Mouse (Mus musculus) ES-Bruce4 (cell line): ENCODE measurements around the gene 4921536K21Rik. TPM values are rescaled to one million over a fixed set of nuclear protein-coding genes. Genes with fewer than 3 reads are reported as not detected.

Experiments
- H3K27ac ChIP-seq: 2 replicates; pipeline ENCODE4 v1.5.1; 2012; ENCODE audit warnings: low read length, inconsistent platforms; ENCODE audit not compliant: insufficient read depth
- H3K27me3 ChIP-seq: 2 replicates; pipeline ENCODE4 v1.6.1; 2012; ENCODE audit warnings: mild to moderate bottlenecking, low read length, inconsistent platforms; ENCODE audit not compliant: control insufficient read depth, poor library complexity, insufficient read depth, severe bottlenecking
- H3K36me3 ChIP-seq: 2 replicates; pipeline ENCODE4 v1.6.1; 2012; ENCODE audit warnings: inconsistent platforms, mild to moderate bottlenecking, low read length, moderate library complexity; ENCODE audit not compliant: control insufficient read depth, poor library complexity, insufficient read depth, severe bottlenecking
- H3K4me1 ChIP-seq: one replicate; pipeline ENCODE4 v1.8.1; 2011; ENCODE audit warnings: low read length; ENCODE audit not compliant: control insufficient read depth, insufficient read depth
- H3K4me3 ChIP-seq: 2 replicates; pipeline ENCODE4 v1.5.1; 2011; ENCODE audit warnings: low read depth, mild to moderate bottlenecking, low read length
- H3K9ac ChIP-seq: 2 replicates; pipeline ENCODE4 v1.6.1; 2012; ENCODE audit warnings: low read depth, mild to moderate bottlenecking, inconsistent platforms; ENCODE audit not compliant: poor library complexity, severe bottlenecking
- H3K9me3 ChIP-seq: replicated peaks from 2 replicates; pipeline ENCODE4 v1.6.1; 2012; ENCODE audit warnings: mild to moderate bottlenecking, low read length, inconsistent platforms; ENCODE audit not compliant: control insufficient read depth, poor library complexity, insufficient read depth, severe bottlenecking
- CTCF ChIP-seq: IDR thresholded peaks from one replicate; pipeline ENCODE4 v1.8.1; 2011; ENCODE audit warnings: low read depth, low read length
- EP300 ChIP-seq: IDR thresholded peaks from 2 replicates; pipeline ENCODE4 v1.6.1; 2011; ENCODE audit warnings: low read depth, low read length; ENCODE audit not compliant: insufficient read depth
- POLR2A ChIP-seq: IDR thresholded peaks from one replicate; pipeline ENCODE4 v1.8.1; 2011; ENCODE audit warnings: low read length; ENCODE audit not compliant: insufficient read depth
- polyA plus RNA-seq: library from polyadenylated mRNA; stranded (reverse); fragments of >200 nt; gene quantifications from 2 replicates; pipeline ENCODE4 v1.2.4, GENCODE M21; 2011; ENCODE audit warnings: low read depth; ENCODE audit not compliant: missing spikeins, insufficient read depth, insufficient read length

The 4921536K21Rik gene
- polyA plus RNA-seq, 1 experiment: 0.72 TPM

GRCm38 (mm10) chr11:3905446-3905845 is 10.5 kb upstream of the 4921536K21Rik start:
- Histone ChIP-seq H3K36me3 (no peaks in the 10 kb centered on the region), H3K4me1 (peaks cover 5% of the 10 kb centered on the region), H3K9ac (no peak overlapping the region), H3K9me3 (no peaks in the 10 kb centered on the region), H3K27me3 (no peaks in the 10 kb centered on the region), H3K27ac (no peak overlapping the region), H3K4me3 (no peak overlapping the region)
- TF ChIP-seq CTCF (no peak), POLR2A (no peak), EP300 (no peak)

GRCm38 (mm10) chr11:3904673-3905072 is 9.8 kb upstream of the 4921536K21Rik start:
- H3K27me3 ChIP-seq: no peaks in the 10 kb centered on the region
- H3K4me3 ChIP-seq: no peak overlapping the region
- no peak overlapping the region for H3K27ac ChIP-seq
- H3K9me3 ChIP-seq: no peaks in the 10 kb centered on the region
- no peak for TF ChIP-seq POLR2A
- no peak for TF ChIP-seq EP300
- no peak for TF ChIP-seq CTCF
- no peaks in the 10 kb centered on the region for H3K36me3 ChIP-seq
- H3K9ac ChIP-seq: no peak overlapping the region
- H3K4me1 ChIP-seq: peaks cover 5% of the 10 kb centered on the region

GRCm38 (mm10) chr11:3903046-3903445 is 8.1 kb upstream of the 4921536K21Rik start:
- Histone ChIP-seq H3K9ac (no peak overlapping the region), H3K36me3 (0 out of 2 replicates have a peak, but pooled peaks cover 2% of the 10 kb centered on the region), H3K27ac (no peak overlapping the region), H3K27me3 (no peaks in the 10 kb centered on the region), H3K9me3 (no peaks in the 10 kb centered on the region), H3K4me3 (no peak overlapping the region), H3K4me1 (peaks cover 5% of the 10 kb centered on the region)
- TF ChIP-seq CTCF: no peak
- TF ChIP-seq POLR2A: no peak
- TF ChIP-seq EP300: no peak

- H3K4me1 ChIP-seq: peaks cover 5% of the 10 kb centered on the region
- H3K27ac ChIP-seq: no peak overlapping the region
- H3K9me3 ChIP-seq: no peaks in the 10 kb centered on the region
- no peak overlapping the region for H3K4me3 ChIP-seq
- TF ChIP-seq CTCF: no peak
- no peak for TF ChIP-seq POLR2A
- no peak for TF ChIP-seq EP300
- no peaks in the 10 kb centered on the region for H3K27me3 ChIP-seq
- no peak overlapping the region for H3K9ac ChIP-seq
- 0 out of 2 replicates have a peak, but pooled peaks cover 2% of the 10 kb centered on the region for H3K36me3 ChIP-seq
These were observed 7.6 kb upstream of the 4921536K21Rik start for GRCm38 (mm10) chr11:3902516-3902915.

- Histone ChIP-seq H3K4me1 (peaks cover 5% of the 10 kb centered on the region), H3K27ac (no peak overlapping the region), H3K9me3 (no peaks in the 10 kb centered on the region), H3K27me3 (no peaks in the 10 kb centered on the region), H3K9ac (no peak overlapping the region), H3K4me3 (no peak overlapping the region), H3K36me3 (0 out of 2 replicates have a peak, but pooled peaks cover 2% of the 10 kb centered on the region)
- TF ChIP-seq CTCF: no peak
These were observed 5.4 kb upstream of the 4921536K21Rik start for GRCm38 (mm10) chr11:3900296-3900695.

- H3K36me3 ChIP-seq: 0 out of 2 replicates have a peak, but pooled peaks cover 2% of the 10 kb centered on the region
- no peak overlapping the region for H3K4me3 ChIP-seq
- no peak for TF ChIP-seq POLR2A
- no peak for TF ChIP-seq EP300
- TF ChIP-seq CTCF: no peak
- H3K9ac ChIP-seq: no peak overlapping the region
- no peaks in the 10 kb centered on the region for H3K4me1 ChIP-seq
- no peaks in the 10 kb centered on the region for H3K27me3 ChIP-seq
- H3K9me3 ChIP-seq: no peaks in the 10 kb centered on the region
- H3K27ac ChIP-seq: no peak overlapping the region
These were observed 1.0 kb upstream of the 4921536K21Rik start for GRCm38 (mm10) chr11:3895933-3896332.
